Mouse (Mus musculus) cortical plate, adult 2 months (tissue): ENCODE measurements around the gene 1700069L16Rik. TPM values are rescaled to one million over a fixed set of nuclear protein-coding genes. Genes with fewer than 3 reads are reported as not detected.
A peak's percentile ranks its signal among the peaks of the same experiment; 100 is the strongest.

Experiments used
- H3K27ac ChIP-seq: fragments of 200-500 bp; 2 replicates; pipeline ENCODE4 v1.5.1; 2012; ENCODE audit warnings: low read length, control low read depth, inconsistent platforms; ENCODE audit not compliant: insufficient read depth
- H3K4me1 ChIP-seq: fragments of 200-500 bp; 2 replicates; pipeline ENCODE4 v1.6.1; 2011; ENCODE audit warnings: low read length; ENCODE audit not compliant: control insufficient read depth, insufficient read depth
- H3K4me3 ChIP-seq: fragments of 200-500 bp; 2 replicates; pipeline ENCODE4 v1.5.1; 2011; ENCODE audit warnings: mild to moderate bottlenecking, low read length, control low read depth; ENCODE audit not compliant: insufficient read depth
- CTCF ChIP-seq: fragments of 200-500 bp; IDR thresholded peaks from 2 replicates; pipeline ENCODE4 v1.5.1; 2011; ENCODE audit warnings: mild to moderate bottlenecking, control low read depth, low read length; ENCODE audit not compliant: insufficient read depth; ENCODE audit errors: extremely low read depth
- POLR2A ChIP-seq: fragments of 200-500 bp; IDR thresholded peaks from 2 replicates; pipeline ENCODE4 v1.6.1; 2011; ENCODE audit warnings: mild to moderate bottlenecking, low read length, control low read depth; ENCODE audit not compliant: insufficient read depth; ENCODE audit errors: extremely low read depth
- polyA plus RNA-seq: library from polyadenylated mRNA; depleted of rRNA; stranded (reverse); fragments of >200 nt; gene quantifications from 2 replicates; pipeline ENCODE4 v1.2.3, GENCODE M21; 2012

1700069L16Rik gene
- polyA plus RNA-seq, 1 experiment, result not detected

DNA sequence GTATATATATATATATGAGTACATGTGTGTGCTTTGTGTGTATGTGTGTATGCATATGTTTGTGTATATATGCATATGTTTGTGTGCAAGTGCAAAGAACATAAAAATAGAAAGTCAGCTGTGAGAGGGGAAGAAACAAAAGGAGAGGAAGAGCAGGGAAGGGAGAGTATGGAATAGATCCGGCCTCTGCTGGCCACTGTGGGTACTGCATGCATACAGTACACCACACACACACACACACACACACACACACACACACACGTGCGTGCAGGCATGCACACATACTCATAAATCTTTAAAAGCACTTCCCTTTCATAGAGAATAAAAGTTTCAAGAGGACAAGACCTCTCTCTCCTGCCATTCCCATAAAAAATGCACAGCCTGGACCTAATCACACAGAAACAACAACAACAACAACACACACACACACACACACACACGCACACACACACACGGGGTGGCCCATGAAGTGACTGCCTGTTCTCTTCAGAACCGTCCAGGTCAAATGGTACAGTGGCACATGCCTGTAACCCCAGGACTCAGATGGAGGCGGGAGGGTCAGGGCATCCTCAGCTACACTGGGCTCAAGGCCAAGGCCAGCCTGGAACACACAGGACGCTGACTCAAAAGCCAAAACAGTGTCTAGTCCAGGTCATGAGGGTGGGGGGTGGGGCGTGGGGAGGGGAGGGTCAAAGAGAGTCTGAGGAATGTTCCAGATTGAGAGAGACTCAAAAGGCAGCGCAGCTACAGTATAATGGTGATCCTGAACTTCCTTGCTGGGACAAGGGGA lies 2.2 kb downstream of the 1700069L16Rik start:
- TF ChIP-seq CTCF (0 out of 2 replicates have a peak, but pooled peaks have one; percentile 14), POLR2A (no peak)
- no peak overlapping the region for H3K27ac ChIP-seq
- no peak overlapping the region for H3K4me3 ChIP-seq
- H3K4me1 ChIP-seq, result no peaks in the 10 kb centered on the region; the same call in 1 of the 2 replicates

DNA sequence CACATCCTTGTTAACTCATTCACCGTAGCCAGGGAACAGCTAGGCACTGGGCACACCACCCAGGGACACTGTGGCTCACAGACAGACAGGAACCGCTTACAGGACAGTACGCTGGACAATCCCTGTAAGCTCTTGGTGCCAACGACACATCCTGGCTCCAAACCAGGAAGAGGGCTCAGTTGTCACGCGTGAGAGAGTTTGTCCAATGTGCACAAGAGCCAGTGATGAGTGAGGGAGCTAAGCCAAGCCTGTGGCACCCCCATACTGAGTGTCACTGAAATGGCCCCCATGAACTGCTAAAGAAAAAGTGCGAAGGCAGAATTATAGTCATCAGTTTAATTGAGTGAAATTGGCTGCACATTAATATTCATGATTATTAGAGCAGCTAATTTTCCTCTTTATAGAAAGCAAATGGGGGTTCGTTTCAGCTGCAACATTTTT lies 5.3 kb downstream of the 1700069L16Rik start:
- H3K4me1 ChIP-seq, result no peaks in the 10 kb centered on the region; the same call in 1 of the 2 replicates
- no peak overlapping the region; the same call in 1 of the 2 replicates for H3K27ac ChIP-seq
- no peak for TF ChIP-seq CTCF
- no peak for TF ChIP-seq POLR2A
- H3K4me3 ChIP-seq, result no peak overlapping the region

DNA sequence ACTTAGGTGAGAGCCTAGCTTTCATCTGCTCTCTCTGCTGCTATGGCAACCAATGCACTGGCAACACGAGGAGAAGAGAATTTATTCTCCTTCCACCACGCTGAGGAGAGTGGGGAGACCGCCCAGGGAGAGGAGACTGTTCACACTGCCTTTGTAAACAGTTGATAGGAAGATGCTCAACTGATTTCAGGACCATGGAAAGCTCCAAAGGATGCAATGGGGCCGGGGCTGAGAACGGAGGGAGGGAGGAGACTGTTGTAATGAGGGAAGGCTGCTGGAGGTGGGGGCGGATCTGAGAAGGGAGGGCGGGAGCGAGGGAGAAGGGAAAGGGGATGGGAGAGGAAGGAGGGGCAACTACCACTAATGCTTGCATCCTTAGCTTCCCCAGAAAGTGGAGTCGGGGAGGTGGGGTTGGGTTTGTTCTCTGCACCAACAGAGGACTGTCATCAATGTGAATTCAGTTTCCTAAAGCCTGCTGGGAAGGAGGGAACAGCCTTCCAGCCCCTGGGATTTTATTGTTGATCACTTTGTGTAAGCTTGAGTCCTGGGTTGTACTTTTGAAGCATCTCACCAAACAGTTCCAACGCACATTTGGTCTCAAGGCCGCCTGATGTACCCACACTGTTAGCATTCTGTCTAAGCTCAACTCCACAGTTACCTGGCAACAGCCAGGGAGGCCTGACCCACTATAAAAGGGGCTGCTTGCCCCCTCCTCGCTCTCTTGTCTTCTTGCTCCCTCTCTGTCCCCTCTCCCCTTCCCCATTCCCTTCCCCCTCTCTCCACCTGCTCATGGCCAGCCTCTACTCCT lies 7.8 kb downstream of the 1700069L16Rik start:
- no peak for TF ChIP-seq CTCF
- TF ChIP-seq POLR2A, result peak; percentile 73
- Histone ChIP-seq H3K4me3 (no peak overlapping the region), H3K4me1 (no peaks in the 10 kb centered on the region), H3K27ac (peak overlapping the region; percentile 31)

DNA sequence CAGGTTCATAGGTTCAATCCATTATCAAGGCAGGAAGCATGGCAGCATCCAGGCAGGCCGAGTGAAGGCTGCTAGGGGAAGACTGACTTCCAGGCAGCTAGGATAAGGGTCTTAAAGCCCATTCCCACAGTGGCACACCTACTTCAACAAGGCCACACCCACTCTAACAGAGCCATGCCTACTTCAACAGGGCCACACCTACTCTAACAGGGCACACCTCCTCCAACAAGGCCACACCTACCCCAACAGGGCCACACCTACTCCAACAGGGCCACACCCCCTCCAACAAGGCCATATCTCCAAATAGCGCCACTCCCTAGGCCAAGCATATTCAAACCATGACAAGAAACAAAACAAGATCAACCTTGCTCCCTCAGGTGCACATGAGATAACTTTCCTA lies 11.7 kb downstream of the 1700069L16Rik start:
- no peak for TF ChIP-seq POLR2A
- no peak for TF ChIP-seq CTCF
- no peaks in the 10 kb centered on the region for H3K4me1 ChIP-seq
- no peak overlapping the region for H3K4me3 ChIP-seq

DNA sequence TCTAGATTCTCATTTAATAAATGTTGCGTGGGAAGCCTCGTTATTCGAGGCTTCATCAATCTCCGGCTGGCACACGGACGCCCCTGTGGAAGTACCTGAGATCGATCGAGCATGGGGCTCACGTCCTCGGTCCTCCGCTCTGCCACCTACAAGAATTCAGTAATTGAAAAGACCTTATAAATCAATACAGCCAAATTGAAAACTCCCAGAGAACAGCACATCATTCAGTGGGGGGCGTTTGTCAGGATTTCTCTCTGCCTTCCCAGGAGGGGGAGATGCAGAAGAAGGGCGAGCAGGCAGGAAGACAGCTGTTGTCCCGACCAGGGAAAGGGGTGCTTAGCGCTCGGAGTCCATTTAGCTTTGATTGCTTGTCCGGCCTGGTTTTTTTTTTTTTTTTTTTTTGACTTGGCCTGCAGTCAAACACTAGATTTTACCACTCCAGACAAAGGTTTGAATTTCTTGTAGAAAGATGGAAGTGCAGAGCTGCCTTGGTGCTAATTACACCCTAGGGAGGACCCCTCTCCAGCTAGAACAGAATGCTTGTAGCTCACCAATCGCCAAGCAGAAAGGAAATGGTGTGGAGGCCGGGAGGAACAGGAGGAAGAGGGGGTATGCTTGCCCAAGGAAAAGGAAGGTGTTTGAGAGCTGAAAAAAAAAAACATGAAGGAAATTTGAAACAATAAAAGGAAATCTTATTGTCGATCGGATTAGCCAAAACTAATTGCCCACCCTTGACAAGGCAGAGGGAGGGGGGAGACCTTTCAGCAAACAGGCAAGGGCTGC lies 20.6 kb downstream of the 1700069L16Rik start:
- Histone ChIP-seq H3K4me3 (no peak overlapping the region), H3K27ac (no peak overlapping the region)
- no peak for TF ChIP-seq CTCF
- TF ChIP-seq POLR2A, result no peak

More for the DNA sequence above, 11.7 kb downstream of the 1700069L16Rik start:
- H3K27ac ChIP-seq, result no peak overlapping the region

DNA sequence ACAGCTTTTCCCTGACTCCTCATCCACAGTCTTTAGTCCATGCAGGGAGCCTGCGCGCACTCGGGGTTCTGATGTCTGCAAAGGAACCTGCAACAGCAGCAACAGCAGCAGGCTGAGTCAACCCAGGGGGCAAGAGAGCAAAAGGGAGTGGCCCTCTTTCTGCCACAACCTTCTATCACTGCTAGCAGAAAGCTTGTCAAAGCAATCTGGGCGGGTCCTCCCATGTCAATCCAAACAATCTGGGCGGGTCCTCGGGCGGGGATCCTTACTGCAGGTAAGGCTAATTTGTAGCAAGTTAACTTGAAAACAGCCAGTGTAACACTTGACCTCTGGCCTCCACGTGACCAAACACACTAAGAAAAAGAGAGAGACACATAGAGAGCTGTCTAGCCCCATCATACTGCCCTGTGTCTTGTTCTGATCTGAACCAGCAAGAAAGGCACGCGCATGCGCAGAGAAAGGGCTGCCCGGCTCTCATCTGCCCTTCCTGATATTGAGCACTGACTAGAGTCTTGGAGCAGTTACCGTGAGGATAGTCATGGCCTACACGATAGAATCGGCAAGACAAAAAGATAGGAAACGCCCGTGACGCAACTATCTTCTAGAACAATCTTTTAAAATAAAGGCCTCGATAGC lies 24.1 kb downstream of the 1700069L16Rik start:
- H3K4me3 ChIP-seq, result no peak overlapping the region

More for the DNA sequence above, 20.6 kb downstream of the 1700069L16Rik start:
- H3K4me1 ChIP-seq, result 0 out of 2 replicates have a peak, but pooled peaks cover 2% of the 10 kb centered on the region

DNA sequence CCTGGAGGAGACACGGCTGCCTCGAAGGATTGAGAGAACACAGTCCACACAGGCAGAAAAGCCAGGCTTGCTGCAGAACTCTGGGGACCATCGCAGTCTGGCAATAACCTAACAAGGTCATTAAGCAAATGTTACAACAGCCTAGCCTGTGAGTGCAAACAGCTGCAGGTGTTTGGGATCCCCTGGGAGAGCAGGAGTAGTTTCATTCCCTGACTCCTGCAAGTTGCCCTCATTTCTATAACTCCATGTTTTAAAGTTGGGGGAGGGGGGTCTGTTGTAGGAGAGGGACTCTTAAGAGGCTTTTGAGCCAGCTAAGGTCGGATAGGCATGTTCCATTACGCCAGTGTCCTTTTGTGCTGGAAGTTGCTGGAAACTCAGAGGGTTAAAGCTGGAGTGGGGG lies 30.2 kb downstream of the 1700069L16Rik start:
- Histone ChIP-seq H3K4me1 (no peaks in the 10 kb centered on the region; the same call in 1 of the 2 replicates), H3K27ac (no peak overlapping the region), H3K4me3 (no peak overlapping the region)
- TF ChIP-seq CTCF, result no peak
- TF ChIP-seq POLR2A, result no peak

More for the DNA sequence above, 24.1 kb downstream of the 1700069L16Rik start:
- no peak overlapping the region for H3K27ac ChIP-seq
- H3K4me1 ChIP-seq, result 0 out of 2 replicates have a peak, but pooled peaks cover 2% of the 10 kb centered on the region
- TF ChIP-seq CTCF (no peak), POLR2A (no peak)

DNA sequence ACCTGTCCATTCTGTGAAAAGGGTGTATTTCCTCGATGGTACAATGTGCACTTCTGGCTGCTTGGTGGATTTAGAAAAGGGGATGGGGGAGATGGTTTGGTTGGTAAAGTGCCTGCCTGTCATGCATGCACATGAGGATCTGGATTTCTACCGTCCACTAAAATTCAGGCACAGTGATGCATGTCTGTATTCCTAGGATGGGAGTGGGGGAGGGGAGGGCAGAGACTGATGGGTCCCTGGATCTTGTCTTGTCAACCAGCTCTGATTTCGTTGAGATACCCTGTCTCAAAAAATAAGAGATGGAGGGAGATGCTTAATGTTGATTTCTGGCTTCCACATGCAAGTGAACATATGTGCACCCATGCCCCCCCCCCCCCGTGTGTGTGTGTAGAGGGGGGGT lies 30.6 kb downstream of the 1700069L16Rik start:
- no peaks in the 10 kb centered on the region; the same call in 1 of the 2 replicates for H3K4me1 ChIP-seq
- TF ChIP-seq CTCF, result no peak
- H3K27ac ChIP-seq, result no peak overlapping the region
- no peak overlapping the region for H3K4me3 ChIP-seq
